Mouse (Mus musculus): ENCODE measurements at regions not wholly inside any gene's neighbourhood (a gene's known extent, or its start where the extent isn't known, plus 50 kb on each side); places are given as distances from the start of the nearest gene placed in this dataset.

GRCm38 (mm10) chr1:168969402-168969801 lies 537.3 kb upstream of the Pbx1 start:
- TF ChIP-seq CTCF (IDR thresholded peaks at IDR 0.05; ENCODE audit: borderline replicate concordance, extremely low read depth, insufficient read depth, insufficient read length) (no peak), POLR2A (IDR thresholded peaks at IDR 0.05; ENCODE audit: borderline replicate concordance, extremely low read depth, insufficient read depth, insufficient read length, poor library complexity, severe bottlenecking) (no peak)
